Comparison of ENCODE assay signal across 20 mouse cellular contexts in genomic region chr11:30433256-30433950, GRCm38 (mm10). TPM values are rescaled to one million over a fixed set of nuclear protein-coding genes. Genes with fewer than 3 reads are reported as not detected.
DNase-seq lines count a peak whose midpoint lies in the region; TF ChIP-seq lines count a peak whose summit lies in the region.
"Had no signal": no experiment of that assay in that cellular context is flagged by ENCODE, and none has a peak within 500 bp of the region (broad histone marks: within the 10 kb centered on the region; RNA-seq: fewer than 3 reads in every experiment).

No protein-coding gene starts in this region.

- TF ChIP-seq CTCF in left cerebral cortex, adult 2 months (IDR thresholded peaks at IDR 0.05), result no peak

- no peaks in the 10 kb centered on the region for H3K27me3 ChIP-seq in heart, embryonic 10.5 days (ENCODE audit: insufficient read depth, poor library complexity, severe bottlenecking)
- H3K27me3 ChIP-seq: forebrain, embryonic 15.5 days; heart, embryonic 13.5 days had no signal

- H3K4me3 ChIP-seq in left cerebral cortex, adult 2 months, result no peak overlapping the region
- no peak overlapping the region for H3K4me3 ChIP-seq in heart, embryonic 10.5 days
- H3K4me3 ChIP-seq: forebrain, embryonic 15.5 days; heart, embryonic 13.5 days had no signal

- intact Hi-C loops in left cerebral cortex, adult 2 months (cut with DNase I), result no loop called here
- intact Hi-C loops in left cerebral cortex, postnatal 4 days (cut with DNase I), result no loop called here
- intact Hi-C loops in left cerebral cortex, postnatal 36 days (cut with DNase I), result no loop called here

- 84% methylated on average over 2 of the region's 2 CpGs for WGBS in heart, embryonic 10.5 days

- peak in 1 of 2 experiments; percentile 25 for DNase-seq in left cerebral cortex, adult 2 months (ENCODE audit: extremely low spot score in 1 of 2, low spot score in 2 of 2)
- no peak for DNase-seq in left cerebral cortex, postnatal 4 days
- DNase-seq in cerebellum, adult 11-12 months, result peak; percentile 56
- DNase-seq in cerebellum, adult 9-10 months, result peak; percentile 68
- peak; percentile 25 to 38 for DNase-seq in left cerebral cortex, postnatal 36 days (ENCODE audit: low spot score in 2 of 2)
- DNase-seq in gastrocnemius, adult 18-20 months (ENCODE audit: low spot score), result no peak
- DNase-seq in heart, embryonic 10.5 days (ENCODE audit: low spot score), result no peak
- DNase-seq: adrenal gland, adult 8-10 months; gastrocnemius, postnatal 36 days; kidney, adult 8-10 months; liver; lung, embryonic 14.5 days; midbrain, embryonic 14.5 days; thymus, adult 18-20 months had no signal

- H3K36me3 ChIP-seq in heart, embryonic 10.5 days, result no peaks in the 10 kb centered on the region
- H3K36me3 ChIP-seq: forebrain, embryonic 15.5 days; heart, embryonic 13.5 days had no signal

- H3K27ac ChIP-seq in left cerebral cortex, adult 2 months, result peak overlapping the region; percentile 47; the same call in 1 of the 2 replicates
- H3K27ac ChIP-seq in heart, embryonic 10.5 days, result no peak overlapping the region
- H3K27ac ChIP-seq: forebrain, embryonic 15.5 days; heart, embryonic 13.5 days had no signal

- H3K9me3 ChIP-seq in heart, embryonic 10.5 days, result no peaks in the 10 kb centered on the region
- H3K9me3 ChIP-seq: forebrain, embryonic 15.5 days; heart, embryonic 13.5 days had no signal

- no peaks in the 10 kb centered on the region for H3K4me1 ChIP-seq in heart, embryonic 10.5 days
- H3K4me1 ChIP-seq: forebrain, embryonic 15.5 days; heart, embryonic 13.5 days had no signal

RNA-seq across cellular contexts. Expression of gene 4930505A04Rik, which starts 38.2 kb away (rescaled TPM):
- total RNA-seq in left cerebral cortex, adult 2 months (2021), result under 1 TPM; 0.38 to 0.65 TPM
- under 1 TPM; 0.40 to 0.44 TPM for total RNA-seq in left cerebral cortex, postnatal 4 days (2021)
- under 1 TPM; 0.44 to 0.84 TPM for total RNA-seq in left cerebral cortex, postnatal 36 days (2021)
- total RNA-seq in gastrocnemius, adult 18-20 months (2021), result not detected
- 0.15 TPM in 1 of 2 replicates, not detected in the other for polyA plus RNA-seq in heart, embryonic 10.5 days (2016; fragmentation: Nextera tagmentation; extraction: Ambion mirVana)
- total RNA-seq: hematopoietic stem cell, adult 5-6 weeks; megakaryocyte progenitor cell, adult 5-6 weeks; MEL had no signal
- polyA plus RNA-seq: CD4-positive, CD25-positive, alpha-beta regulatory T cell, adult 4 months; heart, embryonic 13.5 days; lung, embryonic 14.5 days had no signal

Comparison
In these comparisons a context has a peak if more than half of its experiments do, and no peak if none do; other contexts are left out.
1. DNase-seq: peak in cerebellum, adult 11-12 months (single experiment), cerebellum, adult 9-10 months (single experiment) and left cerebral cortex, postnatal 36 days (2 of 2); none in left cerebral cortex, postnatal 4 days (single experiment), gastrocnemius, adult 18-20 months (single experiment) and heart, embryonic 10.5 days (single experiment).